Mouse (Mus musculus) brain, embryonic 18.5 days (tissue): Measurements from ENCODE around the gene G530012D18Rik.
"Not testable (repeated sequence)": the region's sequence is repeated elsewhere in the genome, so short reads cannot be mapped to it uniquely, and the experiment has no call there.

ENCODE experiments used
- DNase-seq: peaks from one replicate; pipeline ENCODE4 v3.0.0-alpha.2; 2012; ENCODE audit warnings: low read depth, low spot score

G530012D18Rik gene

GRCm38 (mm10) chr1:85615819-85616218 is 40.3 kb downstream of the G530012D18Rik start:
- not testable (repeated sequence) for DNase-seq

- not testable (repeated sequence) for DNase-seq
Measured at GRCm38 (mm10) chr1:85617161-85617560, 41.7 kb downstream of the G530012D18Rik start.

- DNase-seq: not testable (repeated sequence)
Measured at GRCm38 (mm10) chr1:85618689-85619088, 43.2 kb downstream of the G530012D18Rik start.
